Mouse (Mus musculus) heart, postnatal 25 days (tissue): Measurements from ENCODE around the gene Prepl. TPM values are rescaled to one million over a fixed set of nuclear protein-coding genes. Genes with fewer than 3 reads are reported as not detected.

Experiments
- DNase-seq: peaks from one replicate; pipeline ENCODE4 v3.0.0; 2022; ENCODE audit warnings: low spot score
- intact Hi-C: fragments of 180-260 bp; cut with DNase I; formaldehyde crosslinking; loops from one replicate; pipeline ENCODE4 v1.15.1; 2025
- total RNA-seq, 2 experiments: library from RNA; stranded (reverse); gene quantifications; 2 replicates each; pipeline ENCODE4 v1.2.3; 2021

Prepl gene
- total RNA-seq, 2 experiments from 2014 or later = 147 to 152 TPM

GRCm38 (mm10) chr17:85073214-85073613 is 16.8 kb downstream of the Prepl start:
- no peak for DNase-seq
- intact Hi-C loops = no loop called here

- DNase-seq = no peak
- intact Hi-C loops = no loop called here
These were observed 17.7 kb downstream of the Prepl start for GRCm38 (mm10) chr17:85072383-85072782.

GRCm38 (mm10) chr17:85071088-85071775 is 18.8 kb downstream of the Prepl start:
- intact Hi-C loops = no loop called here
- no peak for DNase-seq

DNA sequence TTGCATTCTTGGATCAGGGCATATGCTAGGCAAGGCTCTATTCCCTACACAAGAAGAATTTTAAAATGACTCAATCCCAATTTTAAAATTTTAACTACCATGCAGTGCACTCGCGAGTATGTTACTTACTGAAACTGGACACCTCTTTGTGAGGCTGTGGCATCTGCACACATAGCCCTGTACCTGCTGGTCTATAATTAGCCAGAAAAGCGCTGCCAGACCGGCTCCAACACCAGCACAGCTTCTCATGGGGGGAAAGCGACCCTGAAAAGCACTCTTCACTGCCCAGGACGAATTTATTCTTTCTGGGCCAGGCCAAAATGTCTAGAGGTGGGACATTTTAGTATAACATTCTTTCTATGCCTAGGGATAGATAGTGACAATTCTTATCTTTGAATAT is 19.4 kb downstream of the Prepl start:
- DNase-seq = no peak
- intact Hi-C loops = no loop called here

DNA sequence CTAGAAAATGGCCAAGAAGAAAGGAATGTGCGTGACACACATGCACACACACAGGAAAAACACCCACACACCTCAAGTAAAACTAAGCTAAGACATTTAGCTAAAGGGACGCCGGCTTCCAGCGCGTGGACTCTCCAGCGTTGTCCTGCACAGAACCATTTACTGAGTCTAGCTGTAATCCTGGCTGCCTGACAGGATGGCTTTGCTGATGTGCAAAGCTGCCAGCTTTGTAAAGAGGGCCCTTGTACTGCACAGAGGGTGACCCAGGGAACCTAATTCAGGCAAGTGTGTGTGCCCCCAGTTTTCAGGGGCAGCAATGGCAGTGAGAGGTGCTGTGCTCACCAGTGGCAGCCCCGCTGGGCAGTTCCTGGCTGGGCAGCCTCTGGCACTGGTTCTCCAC is 22.7 kb downstream of the Prepl start:
- intact Hi-C loops = no loop called here
- no peak for DNase-seq

DNA sequence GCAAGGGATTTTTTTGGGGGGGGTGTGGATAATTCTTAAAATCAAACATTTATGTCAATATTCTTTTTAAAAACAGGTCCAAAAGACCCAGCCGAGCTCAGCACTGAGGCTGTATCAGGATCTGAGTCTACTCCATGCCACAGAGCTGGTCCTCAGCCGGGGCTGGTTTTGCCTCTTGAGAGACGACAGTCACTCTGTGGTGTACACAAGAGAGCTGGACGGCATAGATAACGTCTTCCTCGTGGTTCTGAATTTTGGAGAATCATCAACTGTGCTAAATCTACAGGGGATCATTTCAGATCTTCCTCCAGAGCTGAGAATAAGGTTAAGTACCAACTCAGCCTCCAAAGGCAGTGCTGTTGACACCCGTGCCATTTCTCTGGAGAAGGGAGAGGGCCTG is 26.5 kb downstream of the Prepl start:
- DNase-seq = no peak
- intact Hi-C loops = no loop called here

GRCm38 (mm10) chr17:85059136-85059535 is 30.9 kb downstream of the Prepl start:
- DNase-seq = no peak
- intact Hi-C loops = no loop called here

DNA sequence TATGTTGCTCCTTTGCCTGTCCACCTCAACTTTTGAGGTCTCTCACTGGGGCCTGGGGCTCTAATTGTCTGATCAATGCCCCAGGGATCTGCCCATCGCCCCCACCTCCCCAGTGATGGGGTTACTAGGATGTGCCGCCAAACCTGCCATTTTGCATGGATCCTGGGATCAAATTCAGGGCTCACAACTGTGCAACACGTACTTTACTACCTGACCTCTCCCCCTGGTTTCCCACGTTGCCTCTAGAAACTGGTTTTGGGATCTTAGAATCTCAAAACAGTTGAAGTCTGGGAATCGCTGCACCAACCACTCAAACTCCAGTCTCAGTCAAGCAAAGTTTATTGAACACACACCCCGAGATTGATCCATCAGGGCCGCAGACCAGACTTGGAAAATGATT is 31.8 kb downstream of the Prepl start:
- intact Hi-C loops = no loop called here

GRCm38 (mm10) chr17:85048379-85048778 is 41.7 kb downstream of the Prepl start:
- no peak for DNase-seq
- intact Hi-C loops = no loop called here

More for the DNA sequence above, 31.8 kb downstream of the Prepl start:
- DNase-seq = no peak

DNA sequence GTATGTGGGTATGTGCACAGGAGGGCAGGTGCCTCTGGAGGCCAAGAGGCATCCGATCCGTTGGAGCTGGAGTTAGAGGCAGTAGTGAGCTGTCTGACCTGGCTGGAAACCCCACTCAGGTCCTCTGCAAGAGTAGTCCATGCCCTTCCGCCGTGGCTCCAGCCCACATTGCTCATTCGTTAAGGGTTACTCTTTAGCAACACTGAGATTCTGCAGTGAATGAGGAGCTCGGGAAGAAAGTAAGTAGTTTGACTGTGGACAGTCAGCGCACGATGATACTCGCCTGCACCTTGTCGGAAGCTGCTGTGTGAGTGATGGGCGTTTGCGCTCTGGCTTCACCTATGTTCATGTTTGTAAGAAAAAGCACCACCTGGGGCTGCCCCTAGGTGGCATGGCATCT is 44.9 kb downstream of the Prepl start:
- DNase-seq = no peak
- intact Hi-C loops = no loop called here

- intact Hi-C loops = no loop called here
- DNase-seq = no peak
These were observed 45.6 kb downstream of the Prepl start for GRCm38 (mm10) chr17:85044466-85044865.

DNA sequence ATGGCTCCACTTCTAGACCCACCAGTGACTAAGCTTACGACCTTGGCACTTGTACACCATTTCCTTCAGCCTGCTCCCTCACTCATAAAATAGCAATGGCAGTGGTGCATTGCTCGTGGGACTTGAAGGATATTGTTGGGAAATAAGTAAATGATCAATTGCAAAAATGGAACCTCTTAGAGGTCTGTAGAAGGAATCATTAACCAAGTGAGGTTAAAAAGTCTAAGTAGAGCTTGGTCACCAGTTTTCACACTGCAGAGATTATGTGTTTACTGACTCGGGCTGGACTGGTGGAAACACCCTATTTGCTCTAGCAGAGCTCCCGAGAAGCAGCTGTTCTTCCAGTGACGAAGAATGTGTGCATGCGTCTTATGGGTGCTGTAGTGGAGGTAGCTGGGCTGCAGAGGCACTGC is 46.6 kb downstream of the Prepl start:
- DNase-seq = no peak
- intact Hi-C loops = no loop called here

- intact Hi-C loops = no loop called here
- no peak for DNase-seq
These were observed 47.6 kb downstream of the Prepl start for GRCm38 (mm10) chr17:85042419-85042818.

DNA sequence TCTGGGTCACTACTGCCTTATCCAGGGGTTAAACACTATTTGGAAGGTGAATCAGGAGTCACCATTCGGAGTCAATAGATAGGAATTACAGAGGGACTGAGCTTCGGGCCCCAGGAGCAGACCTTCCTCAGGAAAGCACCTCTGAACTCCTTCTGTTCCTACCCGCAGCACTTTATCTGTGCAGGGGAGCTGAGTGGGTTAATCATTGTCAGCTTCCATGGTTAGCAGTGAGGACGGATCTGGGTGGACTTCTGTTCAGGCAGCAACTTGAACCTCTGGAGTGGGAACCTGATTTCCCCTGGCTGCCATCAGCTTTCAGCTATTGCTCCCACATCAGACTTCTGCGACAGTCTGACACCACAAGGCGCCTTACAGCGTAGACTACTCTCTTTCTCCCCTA is 49.1 kb downstream of the Prepl start:
- intact Hi-C loops = no loop called here
- no peak for DNase-seq

GRCm38 (mm10) chr17:85038761-85039160 is 51.3 kb downstream of the Prepl start:
- intact Hi-C loops = no loop called here

DNA sequence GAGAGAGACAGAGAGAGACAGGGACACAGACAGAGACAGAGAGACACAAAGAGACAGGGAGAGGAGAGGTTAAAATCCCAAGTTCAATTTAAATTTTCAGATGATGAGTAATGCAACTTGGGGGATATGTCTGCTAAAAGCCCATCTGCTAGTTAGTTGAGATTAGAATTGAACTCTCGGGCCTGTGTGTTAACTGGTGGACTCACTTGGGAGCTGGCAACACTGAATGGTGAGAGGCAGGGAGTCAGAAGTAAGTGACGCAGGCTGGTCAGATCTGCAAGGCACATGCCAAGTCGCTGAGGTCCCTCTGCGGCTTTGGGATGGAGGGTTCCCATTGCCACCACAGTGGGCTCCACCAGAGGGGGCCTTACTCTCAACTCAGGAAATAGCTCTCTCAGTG is 51.7 kb downstream of the Prepl start:
- intact Hi-C loops = no loop called here
- DNase-seq = no peak

More at GRCm38 (mm10) chr17:85038761-85039160, 51.3 kb downstream of the Prepl start:
- DNase-seq = no peak

DNA sequence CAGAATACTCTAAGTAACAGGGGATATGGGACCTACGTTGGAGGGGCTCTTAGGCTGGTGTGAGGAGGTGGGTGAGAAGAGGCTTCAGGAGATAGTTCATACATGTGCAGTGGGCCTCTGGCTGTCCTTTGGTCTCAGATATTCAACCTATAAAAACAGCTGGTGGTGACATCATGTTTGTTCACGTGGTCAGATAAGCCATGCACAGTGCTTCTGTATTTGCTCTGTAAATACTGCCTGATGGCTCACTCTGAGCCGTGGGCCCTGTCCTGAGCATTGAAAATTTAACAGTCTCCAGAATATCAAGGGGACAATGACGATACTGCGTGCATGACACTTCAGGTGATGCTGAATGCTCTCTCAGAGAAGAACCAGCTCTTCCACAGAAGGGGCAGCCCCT is 52.2 kb downstream of the Prepl start:
- intact Hi-C loops = no loop called here
- DNase-seq = no peak

DNA sequence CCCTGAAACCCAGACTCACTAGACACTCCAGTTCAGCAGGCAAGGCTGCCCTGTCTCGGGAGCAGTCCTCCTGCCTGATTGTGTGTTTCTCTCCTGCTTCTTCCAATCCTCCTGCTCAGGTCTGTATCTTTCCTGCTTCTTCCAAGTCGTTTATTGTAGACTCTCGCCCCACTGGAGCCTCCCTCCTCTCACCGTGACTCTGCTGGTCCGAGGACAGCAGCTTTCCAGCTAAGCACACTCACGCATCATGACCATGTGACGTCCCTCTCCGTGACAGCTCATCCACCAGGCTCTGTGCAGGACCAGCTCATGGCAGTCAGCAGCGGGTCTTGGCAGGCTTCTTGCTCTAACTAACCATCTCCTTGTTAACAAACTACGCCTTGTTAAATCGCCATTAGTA is 56.0 kb downstream of the Prepl start:
- no peak for DNase-seq
- intact Hi-C loops = no loop called here

DNA sequence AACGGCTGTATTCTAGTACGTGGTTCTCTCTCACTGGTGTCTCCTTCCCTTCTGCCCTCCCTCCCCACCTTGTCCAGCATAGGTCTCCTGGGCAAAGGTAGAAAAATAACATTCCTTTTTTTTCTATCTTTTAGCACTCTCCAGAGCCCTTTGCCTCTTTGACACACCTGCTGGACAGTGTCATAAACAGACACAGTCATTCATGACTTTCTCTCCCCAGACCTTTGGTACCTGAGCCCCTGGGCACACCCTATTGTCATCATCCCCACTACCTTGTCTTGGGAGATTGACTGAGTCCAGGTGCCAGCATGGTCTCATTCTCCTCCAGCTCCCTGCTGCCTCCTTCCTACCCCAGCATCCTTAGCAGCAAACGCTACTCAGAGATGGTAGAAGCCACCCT is 57.0 kb downstream of the Prepl start:
- intact Hi-C loops = no loop called here
- no peak for DNase-seq

DNA sequence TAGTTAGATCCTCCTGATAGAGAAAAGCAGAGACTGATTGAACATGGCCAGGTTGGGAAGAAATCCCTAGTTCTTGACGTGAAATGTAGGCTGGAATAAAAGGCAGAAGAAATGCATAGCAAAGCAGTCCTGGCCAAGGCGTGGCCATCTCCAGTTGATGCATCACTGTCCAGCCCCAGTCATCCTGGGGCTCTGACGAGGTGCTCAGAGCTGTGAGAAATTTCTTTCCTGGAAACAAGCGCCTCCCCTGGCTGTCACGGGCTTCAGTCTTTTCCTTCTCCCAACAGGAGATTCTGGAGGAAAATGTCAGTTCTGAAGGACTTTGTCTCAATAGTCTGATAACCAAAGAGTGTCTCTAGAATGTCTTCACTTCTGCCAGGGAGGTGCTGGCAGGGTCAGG is 59.4 kb downstream of the Prepl start:
- no peak for DNase-seq
- intact Hi-C loops = no loop called here

DNA sequence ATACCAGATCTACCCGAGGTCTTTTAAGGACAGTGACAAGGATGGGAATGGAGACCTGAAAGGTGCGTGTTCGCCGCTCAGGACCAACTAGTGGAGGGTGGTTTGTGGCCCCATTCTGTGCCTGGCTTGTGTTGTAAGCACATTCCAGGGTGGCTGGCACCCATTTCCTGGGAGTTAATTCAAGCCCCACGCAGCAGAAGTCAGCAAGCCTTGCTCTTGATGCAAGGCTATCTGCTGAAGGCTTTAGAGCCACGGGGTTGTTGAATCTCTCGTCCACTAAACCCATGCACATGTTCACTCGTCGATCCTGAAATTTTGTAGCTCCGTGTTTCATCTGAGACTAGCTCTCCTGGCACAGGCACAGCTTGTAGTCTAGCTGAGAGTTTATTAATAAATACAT is 61.2 kb downstream of the Prepl start:
- no peak for DNase-seq
- intact Hi-C loops = no loop called here

DNA sequence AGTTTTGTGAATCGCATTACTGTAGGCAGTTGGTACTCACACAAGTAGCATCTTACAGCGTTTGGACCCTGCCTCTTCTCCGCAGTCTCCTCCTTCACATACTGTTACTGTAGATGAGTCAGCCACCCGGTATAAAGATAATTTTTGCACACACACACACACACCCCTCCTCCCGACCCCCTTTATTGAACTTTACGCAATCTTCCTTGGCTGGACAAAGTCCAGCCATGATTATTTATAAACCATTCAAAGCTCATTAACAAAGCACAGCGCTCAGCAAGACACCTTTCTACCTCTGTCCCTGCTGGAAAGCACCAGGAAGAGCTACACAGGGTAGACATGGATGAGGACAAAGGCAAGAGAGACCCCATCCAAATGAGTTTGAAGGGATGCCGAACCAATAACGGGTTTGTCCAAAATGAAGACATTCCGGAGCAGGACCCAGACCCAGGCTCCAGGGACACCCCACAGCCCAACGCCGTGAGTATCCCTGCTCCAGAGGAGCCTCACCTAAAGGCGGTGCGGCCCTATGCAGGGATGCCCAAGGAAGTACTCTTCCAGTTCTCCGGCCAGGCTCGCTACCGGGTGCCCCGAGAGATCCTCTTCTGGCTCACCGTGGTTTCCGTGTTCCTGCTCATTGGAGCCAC is 61.8 kb downstream of the Prepl start, which contains the start of gene Slc3a1:
Gene Slc3a1 (plus strand): TSS at position 284 of the 647 bp plus-strand sequence.
- intact Hi-C loops = no loop called here
- no peak for DNase-seq
